Mouse (Mus musculus): ENCODE data around the gene Actg1. TPM values are rescaled to one million over a fixed set of nuclear protein-coding genes. Genes with fewer than 3 reads are reported as not detected.
A peak's percentile ranks its signal among the peaks of the same experiment; 100 is the strongest.
"Not testable (repeated sequence)": the region's sequence is repeated elsewhere in the genome, so short reads cannot be mapped to it uniquely, and the experiment has no call there.

The Actg1 gene
- total RNA-seq, 1 experiment from 2014 or later: 814 TPM

- no peak for ATAC-seq (replicated peaks in 1 of 2; ENCODE audit: insufficient read depth in 1 of 2, low FRiP score in 2 of 2, low TSS enrichment in 1 of 2, low read depth in 1 of 2, poor library complexity in 2 of 2, severe bottlenecking in 2 of 2)
These were observed 3.1 kb upstream of the Actg1 start for GRCm38 (mm10) chr11:120351250-120352092.

- ATAC-seq (replicated peaks in 1 of 2; ENCODE audit: insufficient read depth in 1 of 2, low FRiP score in 2 of 2, low TSS enrichment in 1 of 2, low read depth in 1 of 2, poor library complexity in 2 of 2, severe bottlenecking in 2 of 2): no peak
These were observed 2.4 kb upstream of the Actg1 start for GRCm38 (mm10) chr11:120350711-120351110.

GRCm38 (mm10) chr11:120349986-120350702 is 1.8 kb upstream of the Actg1 start:
- peak; percentile 4 to 15; a peak in 1 of 4 replicates for ATAC-seq (replicated peaks in 1 of 2; ENCODE audit: insufficient read depth in 1 of 2, low FRiP score in 2 of 2, low TSS enrichment in 1 of 2, low read depth in 1 of 2, poor library complexity in 2 of 2, severe bottlenecking in 2 of 2)

- no peak for ATAC-seq (replicated peaks in 1 of 2; ENCODE audit: insufficient read depth in 1 of 2, low FRiP score in 2 of 2, low TSS enrichment in 1 of 2, low read depth in 1 of 2, poor library complexity in 2 of 2, severe bottlenecking in 2 of 2)
These were observed 1.1 kb upstream of the Actg1 start for GRCm38 (mm10) chr11:120349371-120349985.

- ATAC-seq (replicated peaks in 1 of 2; ENCODE audit: insufficient read depth in 1 of 2, low FRiP score in 2 of 2, low TSS enrichment in 1 of 2, low read depth in 1 of 2, poor library complexity in 2 of 2, severe bottlenecking in 2 of 2): no peak
These were observed 485 bp upstream of the Actg1 start for GRCm38 (mm10) chr11:120348684-120349370.

- no peak for ATAC-seq (replicated peaks in 1 of 2; ENCODE audit: insufficient read depth in 1 of 2, low FRiP score in 2 of 2, low TSS enrichment in 1 of 2, low read depth in 1 of 2, poor library complexity in 2 of 2, severe bottlenecking in 2 of 2)
These were observed 1.0 kb downstream of the Actg1 start for GRCm38 (mm10) chr11:120347301-120347700.

- not testable (repeated sequence) for ATAC-seq (replicated peaks in 1 of 2; ENCODE audit: insufficient read depth in 1 of 2, low FRiP score in 2 of 2, low TSS enrichment in 1 of 2, low read depth in 1 of 2, poor library complexity in 2 of 2, severe bottlenecking in 2 of 2)
These were observed 1.8 kb downstream of the Actg1 start for GRCm38 (mm10) chr11:120346383-120347034.

- ATAC-seq (replicated peaks in 1 of 2; ENCODE audit: insufficient read depth in 1 of 2, low FRiP score in 2 of 2, low TSS enrichment in 1 of 2, low read depth in 1 of 2, poor library complexity in 2 of 2, severe bottlenecking in 2 of 2): no peak
These were observed 3.2 kb downstream of the Actg1 start for GRCm38 (mm10) chr11:120345067-120345681.

GRCm38 (mm10) chr11:120344310-120344920 is 3.9 kb downstream of the Actg1 start:
- no peak for ATAC-seq (replicated peaks in 1 of 2; ENCODE audit: insufficient read depth in 1 of 2, low FRiP score in 2 of 2, low TSS enrichment in 1 of 2, low read depth in 1 of 2, poor library complexity in 2 of 2, severe bottlenecking in 2 of 2)

- ATAC-seq (replicated peaks in 1 of 2; ENCODE audit: insufficient read depth in 1 of 2, low FRiP score in 2 of 2, low TSS enrichment in 1 of 2, low read depth in 1 of 2, poor library complexity in 2 of 2, severe bottlenecking in 2 of 2): no peak
These were observed 4.6 kb downstream of the Actg1 start for GRCm38 (mm10) chr11:120343519-120344309.

GRCm38 (mm10) chr11:120342656-120343160 is 5.6 kb downstream of the Actg1 start:
- ATAC-seq (replicated peaks in 1 of 2; ENCODE audit: insufficient read depth in 1 of 2, low FRiP score in 2 of 2, low TSS enrichment in 1 of 2, low read depth in 1 of 2, poor library complexity in 2 of 2, severe bottlenecking in 2 of 2): no peak

GRCm38 (mm10) chr11:120341661-120342060 is 6.7 kb downstream of the Actg1 start:
- ATAC-seq (replicated peaks in 1 of 2; ENCODE audit: insufficient read depth in 1 of 2, low FRiP score in 2 of 2, low TSS enrichment in 1 of 2, low read depth in 1 of 2, poor library complexity in 2 of 2, severe bottlenecking in 2 of 2): no peak

GRCm38 (mm10) chr11:120339978-120340513 is 8.3 kb downstream of the Actg1 start:
- peak; percentile 17 to 51; a peak in 1 of 4 replicates for ATAC-seq (replicated peaks in 1 of 2; ENCODE audit: insufficient read depth in 1 of 2, low FRiP score in 2 of 2, low TSS enrichment in 1 of 2, low read depth in 1 of 2, poor library complexity in 2 of 2, severe bottlenecking in 2 of 2)

GRCm38 (mm10) chr11:120338786-120339185 is 9.6 kb downstream of the Actg1 start:
- ATAC-seq (replicated peaks in 1 of 2; ENCODE audit: insufficient read depth in 1 of 2, low FRiP score in 2 of 2, low TSS enrichment in 1 of 2, low read depth in 1 of 2, poor library complexity in 2 of 2, severe bottlenecking in 2 of 2): no peak

GRCm38 (mm10) chr11:120337447-120337846 is 10.9 kb downstream of the Actg1 start:
- no peak for ATAC-seq (replicated peaks in 1 of 2; ENCODE audit: insufficient read depth in 1 of 2, low FRiP score in 2 of 2, low TSS enrichment in 1 of 2, low read depth in 1 of 2, poor library complexity in 2 of 2, severe bottlenecking in 2 of 2)

Measured in hematopoietic stem cell, adult 5-6 weeks (primary cell).